Mouse (Mus musculus) heart, adult 2 months (tissue): Measurements from ENCODE around the gene Olfr458. TPM values are rescaled to one million over a fixed set of nuclear protein-coding genes. Genes with fewer than 3 reads are reported as not detected.
"Not testable (repeated sequence)": the region's sequence is repeated elsewhere in the genome, so short reads cannot be mapped to it uniquely, and the experiment has no call there.

Experiments
- DNase-seq, 2 experiments: peaks; one replicate each; pipeline ENCODE4 v3.0.0; 2021
- H3K27ac ChIP-seq: fragments of 200-600 bp; 2 replicates; pipeline ENCODE4 v1.8.1; 2022
- H3K27me3 ChIP-seq: fragments of 200-500 bp; 2 replicates; pipeline ENCODE4 v1.6.1; 2012; ENCODE audit warnings: mild to moderate bottlenecking, low read length, inconsistent platforms, mixed read lengths; ENCODE audit not compliant: control insufficient read depth, insufficient read depth
- H3K36me3 ChIP-seq: fragments of 200-500 bp; 2 replicates; pipeline ENCODE4 v1.6.1; 2012; ENCODE audit warnings: low read length, inconsistent platforms; ENCODE audit not compliant: control insufficient read depth, insufficient read depth
- H3K4me1 ChIP-seq: fragments of 200-500 bp; 2 replicates; pipeline ENCODE4 v1.6.1; 2011; ENCODE audit warnings: low read length; ENCODE audit not compliant: control insufficient read depth, insufficient read depth
- H3K4me3 ChIP-seq: fragments of 200-600 bp; 2 replicates; pipeline ENCODE4 v1.8.1; 2022
- H3K79me2 ChIP-seq: fragments of 200-500 bp; replicated peaks from 2 replicates; pipeline ENCODE4 v1.6.1; 2012; ENCODE audit warnings: mild to moderate bottlenecking, inconsistent platforms, low read length, moderate library complexity, mixed read lengths; ENCODE audit not compliant: control insufficient read depth, insufficient read depth
- H3K9ac ChIP-seq: fragments of 200-500 bp; 2 replicates; pipeline ENCODE4 v1.6.1; 2012; ENCODE audit warnings: low read depth, mild to moderate bottlenecking, control low read depth, inconsistent platforms, low read length, mixed read lengths
- CTCF ChIP-seq: fragments of 200-600 bp; IDR thresholded peaks from 2 replicates; pipeline ENCODE4 v1.8.1; 2022; ENCODE audit warnings: antibody characterized with exemption, mild to moderate bottlenecking, moderate library complexity
- EP300 ChIP-seq: fragments of 200-500 bp; IDR thresholded peaks from 2 replicates; pipeline ENCODE4 v1.6.1; 2011; ENCODE audit warnings: low read depth, low read length, control low read depth; ENCODE audit not compliant: insufficient read depth
- POLR2A ChIP-seq: fragments of 200-500 bp; IDR thresholded peaks from 2 replicates; pipeline ENCODE4 v1.6.1; 2011; ENCODE audit warnings: mild to moderate bottlenecking, low read depth, low read length, control low read depth; ENCODE audit not compliant: insufficient read depth
- WGBS: fragments of 180-500 bp; shearing (Covaris S2); methylation state at CpG from one replicate; pipeline ENCODE4 v1.1.7; 2018; 5-methylcytosine and 5-hydroxymethylcytosine counted together
- intact Hi-C: fragments of 180-260 bp; cut with DNase I; formaldehyde crosslinking; loops from one replicate; pipeline ENCODE4 v1.15.1; 2025
- polyA plus RNA-seq: library from polyadenylated mRNA; depleted of rRNA; stranded (reverse); fragments of >200 nt; gene quantifications from 2 replicates; pipeline ENCODE4 v1.2.3, GENCODE M21; 2012
- total RNA-seq, 2 experiments: library from RNA; stranded (reverse); gene quantifications; 2 replicates each; pipeline ENCODE4 v1.2.3; 2021

Olfr458 gene
- total and polyA plus RNA-seq, 3 experiments: not detected

DNA sequence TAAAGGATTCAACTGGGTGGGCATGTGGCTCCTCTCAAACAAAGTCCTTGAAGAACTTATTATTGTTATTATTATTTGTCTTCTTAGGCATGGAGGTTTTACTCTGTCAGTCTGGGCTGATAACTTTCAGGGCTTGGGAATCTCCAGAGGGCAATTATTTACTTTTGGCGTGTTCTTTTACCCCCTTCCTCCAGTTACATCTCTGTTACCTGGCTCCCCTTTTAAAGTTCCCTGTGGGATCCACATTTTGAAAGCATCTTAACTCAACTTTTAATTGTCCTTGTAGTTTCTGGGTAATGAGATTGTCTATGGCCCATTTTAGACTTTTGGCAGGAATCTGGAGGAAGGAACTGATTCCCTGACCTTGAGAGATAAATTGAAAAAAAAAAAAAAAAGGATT is 11.2 kb upstream of the Olfr458 start, which contains the start of gene Olfr457:
Gene Olfr457 (minus strand): TSS at position 101 of the 400 bp plus-strand sequence.
- WGBS: 58% methylated on average over 1 of the region's 1 CpGs

DNA sequence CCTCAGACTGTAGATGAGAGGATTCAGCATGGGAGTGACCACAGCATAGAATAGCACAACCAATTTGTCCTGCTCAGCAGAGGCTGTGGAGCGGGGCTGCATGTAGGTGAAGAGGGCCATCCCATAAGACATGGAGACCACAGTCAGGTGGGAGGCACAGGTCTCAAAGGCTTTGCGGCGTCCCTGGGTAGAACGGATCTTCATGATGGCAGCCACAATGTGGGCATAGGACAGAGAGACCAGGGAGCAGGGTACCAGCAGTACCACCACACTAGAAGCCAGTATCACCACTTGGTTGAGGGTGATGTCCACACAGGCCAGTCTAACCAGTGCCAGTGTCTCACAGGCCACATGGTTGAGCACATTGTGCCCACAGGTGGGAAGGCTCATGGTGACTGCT is 6.3 kb upstream of the Olfr458 start:
- intact Hi-C loops, H3K9ac ChIP-seq, DNase-seq, H3K27ac ChIP-seq, H3K36me3 ChIP-seq, H3K4me3 ChIP-seq, H3K4me1 ChIP-seq, H3K79me2 ChIP-seq, H3K27me3 ChIP-seq: not testable (repeated sequence)
- WGBS: 94% methylated on average over 4 of the region's 4 CpGs

More for the DNA sequence above, 11.2 kb upstream of the Olfr458 start, which contains the start of gene Olfr457:
- no peaks in the 10 kb centered on the region for H3K27me3 ChIP-seq
- H3K4me1 ChIP-seq: no peaks in the 10 kb centered on the region
- intact Hi-C loops: no loop called here
- no peak for TF ChIP-seq POLR2A
- TF ChIP-seq EP300: no peak
- TF ChIP-seq CTCF: no peak
- no peak within 1 kb of the TSS for H3K9ac ChIP-seq
- DNase-seq: no peak
- no peaks in the 10 kb centered on the region for H3K36me3 ChIP-seq
- no peak within 1 kb of the TSS for H3K4me3 ChIP-seq
- no peak within 1 kb of the TSS for H3K27ac ChIP-seq
- no peaks in the 10 kb centered on the region for H3K79me2 ChIP-seq

DNA sequence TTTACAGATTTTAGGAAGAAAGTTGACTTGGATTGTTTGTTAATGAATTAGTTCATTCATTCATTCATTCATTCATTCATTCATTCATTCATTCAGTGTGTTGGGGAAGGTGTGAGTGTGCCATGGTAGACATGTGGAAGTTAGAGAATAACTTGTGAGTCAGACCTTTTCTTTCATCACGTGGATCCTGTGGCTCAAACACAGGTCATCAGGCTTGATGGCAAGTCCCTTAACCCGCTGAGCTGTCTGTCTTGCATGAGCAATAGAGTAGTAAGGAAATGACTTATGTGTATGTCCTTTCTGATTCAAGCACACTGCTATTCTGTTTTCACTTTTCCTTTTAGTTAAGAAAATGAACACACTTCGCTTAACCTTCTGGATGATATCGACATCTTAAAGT is 5.5 kb upstream of the Olfr458 start:
- H3K4me3 ChIP-seq: no peak overlapping the region
- no peak overlapping the region for H3K9ac ChIP-seq
- no peaks in the 10 kb centered on the region for H3K79me2 ChIP-seq
- H3K36me3 ChIP-seq: no peaks in the 10 kb centered on the region
- 87% methylated on average over 4 of the region's 4 CpGs for WGBS
- no peaks in the 10 kb centered on the region for H3K4me1 ChIP-seq
- H3K27ac ChIP-seq: no peak overlapping the region
- TF ChIP-seq CTCF (no peak), EP300 (no peak), POLR2A (no peak)
- DNase-seq: no peak
- intact Hi-C loops: no loop called here
- no peaks in the 10 kb centered on the region for H3K27me3 ChIP-seq

DNA sequence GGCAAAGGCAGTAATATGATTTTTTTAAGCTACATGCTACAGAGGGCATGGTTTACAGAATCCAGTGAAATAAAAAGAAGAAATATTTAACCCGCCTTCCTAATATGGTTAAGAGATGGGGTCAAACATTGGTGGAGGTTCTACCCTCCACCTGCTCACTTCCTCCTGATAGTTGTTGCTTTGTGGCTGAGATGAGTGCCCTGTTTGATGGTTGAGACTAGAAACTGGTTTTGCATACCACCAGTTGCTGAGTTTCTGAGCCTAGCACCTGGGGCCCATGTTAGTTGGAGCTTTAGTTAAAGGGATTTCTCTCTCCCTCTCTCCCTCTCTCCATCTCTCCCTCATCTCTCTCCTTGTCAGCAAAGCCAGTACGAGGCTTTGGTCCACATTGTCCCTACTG is 17.6 kb downstream of the Olfr458 start:
- no peaks in the 10 kb centered on the region for H3K79me2 ChIP-seq
- H3K4me3 ChIP-seq: no peak overlapping the region
- no peak overlapping the region for H3K27ac ChIP-seq
- TF ChIP-seq CTCF (no peak), POLR2A (no peak), EP300 (no peak)
- no peaks in the 10 kb centered on the region for H3K36me3 ChIP-seq
- no peaks in the 10 kb centered on the region for H3K4me1 ChIP-seq
- intact Hi-C loops: no loop called here
- no peaks in the 10 kb centered on the region for H3K27me3 ChIP-seq
- H3K9ac ChIP-seq: no peak overlapping the region
- 76% methylated on average over 2 of the region's 2 CpGs for WGBS
- DNase-seq: no peak

DNA sequence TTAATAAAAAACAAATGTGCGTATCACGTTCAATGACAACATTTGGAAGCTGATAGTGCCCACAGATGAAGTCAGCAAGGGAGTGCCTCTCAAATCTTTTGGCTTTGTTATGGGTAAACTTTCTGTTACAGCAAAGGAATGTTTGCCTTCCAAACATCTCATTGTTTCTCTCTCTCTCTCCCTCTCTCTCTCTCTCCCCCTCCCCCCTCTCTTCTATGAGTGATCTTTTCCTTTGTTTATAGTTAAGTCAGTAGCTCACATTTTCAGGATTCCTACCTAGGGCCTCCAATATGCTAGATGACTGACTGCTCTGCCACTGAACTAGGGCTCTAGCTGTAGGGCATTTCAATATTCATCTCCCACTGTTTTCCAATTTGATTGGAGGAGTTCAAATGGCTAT is 20.5 kb downstream of the Olfr458 start:
- no peak overlapping the region for H3K27ac ChIP-seq
- H3K4me3 ChIP-seq: no peak overlapping the region
- no peaks in the 10 kb centered on the region for H3K36me3 ChIP-seq
- no peaks in the 10 kb centered on the region for H3K27me3 ChIP-seq
- intact Hi-C loops: no loop called here
- no peaks in the 10 kb centered on the region for H3K79me2 ChIP-seq
- no peaks in the 10 kb centered on the region for H3K4me1 ChIP-seq
- TF ChIP-seq EP300 (no peak), POLR2A (no peak), CTCF (no peak)
- DNase-seq: no peak
- WGBS: 66% methylated on average over 2 of the region's 2 CpGs
- H3K9ac ChIP-seq: no peak overlapping the region

DNA sequence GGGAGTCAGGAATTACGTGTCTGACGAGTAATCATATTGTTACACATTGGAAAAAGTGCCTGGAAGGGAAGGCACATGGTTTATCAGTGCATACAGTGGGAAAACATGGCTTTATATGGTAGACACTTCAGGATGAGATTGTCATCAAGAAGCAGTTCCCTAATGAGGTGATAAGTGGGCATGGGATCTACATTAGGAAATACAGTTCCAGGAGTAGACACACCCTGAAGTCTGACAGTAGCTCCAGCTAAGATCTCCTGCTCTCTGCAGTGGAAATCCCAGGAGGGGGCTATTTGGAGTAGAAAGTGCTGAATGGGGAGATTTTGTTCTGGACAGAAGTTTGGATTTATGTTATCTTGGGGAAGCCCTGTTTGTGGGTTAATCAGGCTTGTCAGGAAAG is 23.6 kb downstream of the Olfr458 start:
- DNase-seq: no peak
- no peak for TF ChIP-seq CTCF
- no peak for TF ChIP-seq EP300
- no peak for TF ChIP-seq POLR2A
- H3K27me3 ChIP-seq: no peaks in the 10 kb centered on the region
- H3K27ac ChIP-seq: no peak overlapping the region
- H3K79me2 ChIP-seq: no peaks in the 10 kb centered on the region
- H3K4me3 ChIP-seq: no peak overlapping the region
- H3K4me1 ChIP-seq: no peaks in the 10 kb centered on the region
- intact Hi-C loops: no loop called here
- H3K9ac ChIP-seq: no peak overlapping the region
- WGBS: 29% methylated on average over 2 of the region's 2 CpGs
- H3K36me3 ChIP-seq: no peaks in the 10 kb centered on the region
